Comparison of ENCODE assay signal across 8 mouse cellular contexts in genomic region chr2:22744121-22744761, GRCm38 (mm10). TPM values are rescaled to one million over a fixed set of nuclear protein-coding genes. Genes with fewer than 3 reads are reported as not detected.
DNase-seq lines count a peak whose midpoint lies in the region; ATAC-seq and TF ChIP-seq lines count a peak whose summit lies in the region.

No protein-coding gene starts in this region.

- no peaks in the 10 kb centered on the region for H3K9me3 ChIP-seq in intestine, postnatal 0 days (ENCODE audit: control insufficient read depth)

- intact Hi-C loops in left cerebral cortex, postnatal 4 days (cut with DNase I), result no loop called here
- intact Hi-C loops in left cerebral cortex, postnatal 14 days (cut with DNase I), result no loop called here

- no peak for TF ChIP-seq POLR2A in liver, adult 2 months (IDR thresholded peaks at IDR 0.05; ENCODE audit: extremely low read depth, insufficient read depth, low read length)

- peak; percentile 60 for DNase-seq in CD4-positive, CD25-positive, alpha-beta regulatory T cell, adult 2 months (ENCODE audit: low read depth, low spot score)
- DNase-seq in left cerebral cortex, postnatal 4 days, result peak; percentile 36
- no peak for DNase-seq in left cerebral cortex, postnatal 14 days (ENCODE audit: low spot score in 2 of 2)
- peak; percentile 32 for DNase-seq in embryo, embryonic 10 days (ENCODE audit: low spot score)
- peak; percentile 8 for DNase-seq in liver, adult 2 months (ENCODE audit: extremely low read depth, low read depth, low spot score)
- peak; percentile 59 for DNase-seq in testis, postnatal 10 days (ENCODE audit: low spot score)

- no peak overlapping the region for H3K4me2 ChIP-seq in intestine, postnatal 0 days (replicated peaks; ENCODE audit: low read depth)

- H3K79me2 ChIP-seq in liver, adult 2 months (ENCODE audit: control insufficient read depth, insufficient read depth, low read length), result no peaks in the 10 kb centered on the region

- 2% methylated on average over 29 of the region's 38 CpGs for WGBS in liver, adult 2 months
- under 1% methylated on average over 22 of the region's 38 CpGs for WGBS in intestine, postnatal 0 days

- H3K27ac ChIP-seq in liver, adult 2 months (replicated peaks; ENCODE audit: insufficient read depth, low read depth, low read length), result no peak overlapping the region
- no peak overlapping the region for H3K27ac ChIP-seq in intestine, postnatal 0 days (ENCODE audit: low read depth, low read length)

- TF ChIP-seq CTCF in liver, adult 2 months (IDR thresholded peaks at IDR 0.05; ENCODE audit: low read depth, low read length), result no peak
- no peak for TF ChIP-seq CTCF in intestine, postnatal 0 days (IDR thresholded peaks at IDR 0.05; ENCODE audit: low read depth)

- no peak overlapping the region for H3K4me3 ChIP-seq in liver, adult 2 months (ENCODE audit: insufficient read depth, low read depth, low read length)
- H3K4me3 ChIP-seq in intestine, postnatal 0 days (ENCODE audit: low read depth, low read length), result no peak overlapping the region

- H3K4me1 ChIP-seq in liver, adult 2 months (ENCODE audit: control insufficient read depth, insufficient read depth, low read length), result 0 out of 2 replicates have a peak, but pooled peaks cover 2% of the 10 kb centered on the region
- H3K4me1 ChIP-seq in intestine, postnatal 0 days (replicated peaks; ENCODE audit: control insufficient read depth, insufficient read depth, low read length), result no peaks in the 10 kb centered on the region

- no peak for ATAC-seq in CD4-positive, CD25-positive, alpha-beta regulatory T cell, adult 4 months
- no peak for ATAC-seq in intestine, postnatal 0 days

- H3K27me3 ChIP-seq in liver, adult 2 months (ENCODE audit: control insufficient read depth, insufficient read depth, low read length), result no peaks in the 10 kb centered on the region
- H3K27me3 ChIP-seq in intestine, postnatal 0 days (replicated peaks; ENCODE audit: control insufficient read depth, insufficient read depth, low read length), result no peaks in the 10 kb centered on the region

- H3K36me3 ChIP-seq in liver, adult 2 months (ENCODE audit: control insufficient read depth, insufficient read depth, low read length), result no peaks in the 10 kb centered on the region
- H3K36me3 ChIP-seq in intestine, postnatal 0 days (ENCODE audit: control insufficient read depth, insufficient read depth), result no peaks in the 10 kb centered on the region

- peak overlapping the region; percentile 25; the same call in 1 of the 2 replicates for H3K9ac ChIP-seq in liver, adult 2 months (ENCODE audit: low read depth, low read length)
- H3K9ac ChIP-seq in intestine, postnatal 0 days (ENCODE audit: low read depth, low read length), result no peak overlapping the region

RNA-seq across cellular contexts. Expression of gene Apbb1ip, which starts 29.7 kb away (rescaled TPM):
- 100 to 1,000 TPM in 1 of 2 experiments, 10 to 100 TPM in 1; 91.3 to 105 TPM for polyA plus RNA-seq in CD4-positive, CD25-positive, alpha-beta regulatory T cell, adult 4 months (2017; shearing (Covaris generic))
- 1 to 10 TPM; 3.2 TPM for total RNA-seq in left cerebral cortex, postnatal 4 days (2021)
- 1 to 10 TPM; 7.8 to 8.2 TPM for total RNA-seq in left cerebral cortex, postnatal 14 days (2021)
- total RNA-seq in liver, adult 2 months (2014; rRNA removed), result 0.65 and 0.87 TPM in 2 replicates
- 0.44 and 0.64 TPM in 2 replicates for polyA plus RNA-seq in liver, adult 2 months (2012; rRNA removed)
- 1.2 and 1.3 TPM in 2 replicates for polyA plus RNA-seq in intestine, postnatal 0 days (2015; fragmentation: Nextera tagmentation; extraction: Ambion mirVana)

Comparison
In these comparisons a context has a peak if more than half of its experiments do, and no peak if none do; other contexts are left out.
1. DNase-seq: peak in CD4-positive, CD25-positive, alpha-beta regulatory T cell, adult 2 months (single experiment), left cerebral cortex, postnatal 4 days (single experiment), embryo, embryonic 10 days (single experiment), liver, adult 2 months (single experiment) and testis, postnatal 10 days (single experiment); none in left cerebral cortex, postnatal 14 days (0 of 2).